Mouse (Mus musculus) thymus, postnatal 36 days (tissue): ENCODE data around the gene Abcc4.

ENCODE experiments used
- DNase-seq, 2 experiments: peaks; one replicate each; pipeline ENCODE4 v3.0.0; 2022; ENCODE audit warnings: mixed read lengths in 2 of 2

Abcc4 gene

GRCm38 (mm10) chr14:118705808-118706731 lies at the start of gene Abcc4:
Gene Abcc4, minus strand, starts transcription at chr14:118706219.
- peak; percentile 80 to 84 for DNase-seq

DNA sequence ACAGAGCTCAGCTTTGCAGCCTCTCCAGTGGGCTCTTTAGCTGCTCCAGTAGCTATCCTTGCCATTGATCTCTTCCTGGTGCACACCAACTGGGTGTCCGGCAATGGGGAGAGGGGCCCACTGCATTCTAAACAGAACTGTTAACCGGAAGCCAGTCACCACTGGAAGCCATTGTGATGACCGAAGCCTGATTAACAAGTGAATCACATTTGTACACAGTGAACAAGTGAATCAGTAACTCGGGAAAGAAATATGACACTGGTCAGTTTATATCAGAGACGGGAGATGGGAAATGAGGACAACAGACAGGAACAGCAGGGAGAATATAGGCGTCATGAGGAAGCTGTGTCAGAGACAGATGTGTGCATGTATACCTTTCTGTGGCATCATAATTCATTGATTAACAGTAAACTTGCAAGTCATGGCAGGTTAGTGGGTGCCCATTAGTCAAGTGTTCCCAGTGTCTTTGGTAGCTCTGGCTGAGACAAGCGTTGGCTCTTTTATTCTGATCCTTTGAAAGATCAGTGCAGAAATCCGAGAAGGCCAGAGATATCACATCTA lies 45.3 kb upstream of the Abcc4 start:
- no peak for DNase-seq

GRCm38 (mm10) chr14:118750505-118751192 lies 44.6 kb upstream of the Abcc4 start:
- no peak for DNase-seq

GRCm38 (mm10) chr14:118749715-118750114 lies 43.7 kb upstream of the Abcc4 start:
- DNase-seq, result no peak

- DNase-seq, result no peak
These were observed 43.0 kb upstream of the Abcc4 start for GRCm38 (mm10) chr14:118749068-118749467.

DNA sequence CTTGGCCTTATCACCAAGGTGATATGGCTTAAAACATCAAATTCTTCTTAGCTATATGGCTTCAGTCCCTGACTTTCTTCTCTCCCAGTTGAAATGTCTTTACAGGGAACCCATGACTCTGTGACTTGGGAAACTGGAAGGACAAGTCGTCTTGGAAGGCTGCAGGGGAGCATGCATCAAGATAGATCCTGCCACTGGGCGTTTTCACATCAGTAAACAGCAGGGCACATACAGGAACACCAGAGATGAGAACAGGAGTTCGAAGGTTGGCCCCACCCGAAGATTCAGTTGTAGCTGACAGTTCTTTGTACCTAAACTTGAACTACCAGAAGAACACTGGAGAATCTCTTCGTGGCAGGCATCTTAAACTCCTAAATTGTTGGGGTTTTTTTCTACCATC lies 36.8 kb upstream of the Abcc4 start:
- no peak for DNase-seq

DNA sequence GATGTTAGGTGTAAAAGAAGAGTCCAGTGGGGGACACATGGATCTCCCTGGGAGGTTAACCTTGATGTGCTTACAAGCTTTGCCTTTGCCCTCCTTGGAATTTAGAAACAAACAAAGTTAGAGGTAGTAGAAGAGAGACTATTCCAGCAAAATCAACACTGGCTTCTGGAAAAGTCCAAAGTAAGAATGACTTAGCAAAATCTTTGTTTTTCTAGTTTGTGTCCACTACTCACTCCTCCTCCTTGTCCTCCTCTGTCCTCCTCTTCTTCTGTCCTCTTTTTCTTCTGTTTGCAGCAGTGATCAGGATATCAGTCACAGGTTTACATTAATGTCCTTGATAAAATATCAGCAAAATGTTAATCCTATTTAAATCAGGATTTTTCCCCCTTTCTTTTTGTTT lies 35.8 kb upstream of the Abcc4 start:
- no peak for DNase-seq

GRCm38 (mm10) chr14:118737251-118737888 lies 31.4 kb upstream of the Abcc4 start:
- DNase-seq, result no peak

DNA sequence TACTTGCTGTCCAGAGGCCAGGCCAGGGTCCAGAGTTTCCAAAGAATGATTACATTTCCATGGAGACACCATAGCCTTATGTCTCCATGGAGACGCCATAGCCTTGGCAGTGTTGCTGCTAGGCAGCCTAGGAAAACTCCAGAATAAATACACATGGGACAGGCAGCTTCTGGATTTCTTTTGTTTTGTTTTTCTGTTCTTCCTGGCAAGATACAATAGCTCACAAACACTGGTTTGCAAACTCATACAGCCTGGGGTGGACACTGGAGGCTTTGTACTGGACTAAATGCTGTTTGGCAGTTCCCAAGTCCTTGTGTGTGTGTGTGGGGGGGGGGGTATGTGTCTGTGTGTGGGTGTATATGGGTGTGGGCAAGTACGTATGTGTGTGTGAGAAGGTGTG lies 29.1 kb upstream of the Abcc4 start:
- no peak for DNase-seq

DNA sequence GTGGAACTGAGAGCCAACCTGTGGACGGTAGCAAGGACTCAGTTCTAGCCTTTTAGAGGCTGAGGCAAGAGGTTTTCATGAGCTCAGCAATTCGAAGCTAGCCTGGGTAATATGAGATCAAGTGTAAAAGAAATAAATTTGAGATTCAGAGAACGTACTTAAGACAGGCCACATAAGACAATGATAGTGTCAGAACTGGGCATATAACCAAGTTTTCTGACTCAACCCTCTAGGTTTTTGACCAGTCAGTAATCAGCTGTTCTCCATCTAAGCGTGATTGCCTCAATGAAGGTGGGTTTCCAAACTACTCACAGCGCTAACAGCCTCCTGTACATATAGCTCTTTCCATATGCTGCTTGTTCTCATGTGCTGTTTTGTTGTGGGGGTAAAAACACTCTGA lies 27.1 kb upstream of the Abcc4 start:
- no peak for DNase-seq

- no peak for DNase-seq
These were observed 24.6 kb upstream of the Abcc4 start for GRCm38 (mm10) chr14:118730631-118731030.

DNA sequence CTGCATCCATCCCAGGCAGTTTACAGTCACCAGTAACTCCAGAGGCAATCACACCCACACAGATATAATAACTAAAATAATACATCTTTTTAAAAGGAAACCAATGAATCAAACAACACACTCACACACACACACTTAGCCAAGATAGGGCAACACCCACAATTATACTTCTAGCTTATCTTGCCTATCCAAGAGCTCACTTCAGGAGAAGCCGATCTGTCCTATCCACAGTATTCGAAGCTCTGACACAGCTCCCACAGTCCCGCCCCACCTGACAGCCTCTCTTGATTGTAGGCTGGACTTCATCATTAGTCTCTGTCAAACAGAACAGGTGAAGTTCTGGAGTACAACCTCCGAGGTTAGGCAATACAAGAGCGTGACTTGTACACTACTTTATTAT lies 19.4 kb upstream of the Abcc4 start:
- no peak for DNase-seq

- DNase-seq, result no peak
These were observed 18.1 kb upstream of the Abcc4 start for GRCm38 (mm10) chr14:118723920-118724693.

GRCm38 (mm10) chr14:118719566-118720174 lies 13.7 kb upstream of the Abcc4 start:
- no peak for DNase-seq

- no peak for DNase-seq
These were observed 12.6 kb upstream of the Abcc4 start for GRCm38 (mm10) chr14:118718576-118718975.

DNA sequence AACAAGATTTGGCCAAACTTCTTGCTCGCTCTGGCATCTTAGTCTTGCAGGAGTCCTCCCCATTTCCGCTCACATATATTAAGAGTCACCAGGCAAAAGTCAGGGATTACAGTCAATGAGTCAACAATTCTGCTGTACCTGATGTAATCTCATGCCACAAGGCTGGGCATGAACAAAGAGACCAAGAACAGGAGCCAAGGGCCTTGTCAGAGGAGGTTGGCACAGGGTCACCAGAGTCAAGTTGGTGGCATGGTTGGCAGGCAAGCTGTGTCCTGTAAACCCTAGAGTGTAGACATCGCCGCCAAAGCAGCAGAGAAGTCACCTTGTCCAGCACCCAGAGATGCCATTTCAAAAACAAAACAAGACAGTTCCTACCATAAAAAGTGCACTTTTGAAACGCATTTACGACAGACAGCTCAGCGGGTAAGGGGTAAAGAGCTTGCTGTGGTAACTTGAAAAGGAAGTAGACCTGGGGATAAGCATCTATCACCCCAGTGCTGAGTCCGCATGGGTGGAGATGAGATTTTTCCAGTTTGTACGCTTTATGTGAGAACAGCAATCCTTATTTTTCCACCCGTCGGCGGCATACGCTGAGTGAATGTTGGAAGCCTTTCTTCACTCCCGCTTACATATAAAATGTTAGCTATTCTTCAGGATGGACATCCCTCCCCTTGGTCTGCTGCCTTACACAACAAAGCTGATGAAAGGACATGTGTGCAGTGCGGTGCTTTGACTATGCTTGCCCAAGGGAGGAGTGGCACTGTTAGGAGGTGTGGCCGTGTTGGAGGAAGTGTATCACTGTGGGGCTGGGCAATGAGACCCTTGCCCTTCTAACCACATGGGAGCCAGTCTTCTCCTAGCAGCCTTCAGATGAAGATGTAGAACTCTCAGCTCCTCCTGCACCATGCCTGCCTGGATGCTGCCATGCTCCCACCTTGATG lies 10.6 kb upstream of the Abcc4 start:
- no peak for DNase-seq

- no peak for DNase-seq
These were observed 8.7 kb upstream of the Abcc4 start for GRCm38 (mm10) chr14:118714720-118715119.

GRCm38 (mm10) chr14:118714320-118714719 lies 8.3 kb upstream of the Abcc4 start:
- DNase-seq, result no peak

DNA sequence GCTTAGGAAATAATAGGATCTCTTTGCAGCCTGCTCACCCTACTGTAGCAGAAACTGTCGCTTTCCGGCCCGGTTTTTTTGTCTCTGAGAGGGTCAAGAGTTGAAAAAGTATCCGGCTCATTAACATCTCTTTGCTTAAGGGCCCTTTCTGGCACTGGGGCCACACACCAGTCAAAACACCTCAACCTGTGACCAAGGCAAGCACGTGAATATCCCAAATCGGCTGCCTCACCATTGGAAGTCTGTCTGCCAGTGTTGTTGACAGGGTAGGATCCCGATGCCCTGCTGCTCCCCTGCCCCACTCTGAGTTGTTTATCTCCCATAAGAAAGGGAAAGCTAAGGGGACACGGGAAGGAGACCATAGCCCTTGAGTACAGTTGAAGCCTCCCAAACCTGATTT lies 7.8 kb upstream of the Abcc4 start:
- DNase-seq, result no peak

DNA sequence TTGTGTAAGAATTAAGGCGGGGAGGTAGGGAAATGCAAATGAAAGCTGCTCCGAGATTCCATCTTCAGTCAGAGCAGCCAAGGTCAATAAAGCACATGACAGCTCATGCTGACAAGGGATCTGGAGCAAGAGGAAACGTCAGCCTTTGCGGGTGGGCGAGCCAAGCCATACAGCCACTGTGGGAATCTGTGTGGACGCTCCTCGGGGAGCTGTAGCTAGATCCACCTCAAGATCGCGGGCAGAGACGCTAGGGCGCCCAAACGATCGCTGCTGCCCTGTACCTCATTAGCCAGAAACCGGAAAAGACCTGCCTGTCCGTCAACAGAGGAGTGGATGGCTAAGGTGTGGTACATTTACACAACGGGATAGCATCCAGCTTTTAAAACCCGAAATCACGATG lies 7.4 kb upstream of the Abcc4 start:
- DNase-seq, result no peak

DNA sequence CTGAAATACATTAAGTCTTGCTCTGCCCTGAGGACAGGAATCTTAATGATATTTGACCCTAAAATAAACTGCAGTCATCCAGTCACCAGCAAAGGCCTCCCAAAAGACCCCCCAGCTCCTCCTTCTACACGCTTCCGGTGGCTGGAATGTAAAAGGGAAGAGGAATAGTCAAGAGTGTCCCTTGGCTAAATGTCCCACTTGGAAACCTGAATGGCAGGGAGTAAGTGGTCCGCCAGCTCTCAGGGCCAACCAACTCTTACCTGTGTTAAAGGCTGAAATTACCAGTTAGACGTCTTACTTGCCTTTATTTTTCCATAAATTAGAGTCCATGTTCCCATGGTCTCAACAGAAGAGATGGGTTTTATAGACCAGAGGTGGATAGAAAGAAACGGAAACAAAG lies 6.9 kb upstream of the Abcc4 start:
- no peak for DNase-seq
